Mouse (Mus musculus) right cerebral cortex, postnatal 14 days (tissue): ENCODE results near the gene Fth1.
"Not testable (repeated sequence)": the region's sequence is repeated elsewhere in the genome, so short reads cannot be mapped to it uniquely, and the experiment has no call there.

Experiments used
- DNase-seq: peaks from one replicate; pipeline ENCODE4 v3.0.0; 2022

The Fth1 gene

GRCm38 (mm10) chr19:9964205-9964916 lies 16.0 kb upstream of the Fth1 start:
- DNase-seq: no peak

DNA sequence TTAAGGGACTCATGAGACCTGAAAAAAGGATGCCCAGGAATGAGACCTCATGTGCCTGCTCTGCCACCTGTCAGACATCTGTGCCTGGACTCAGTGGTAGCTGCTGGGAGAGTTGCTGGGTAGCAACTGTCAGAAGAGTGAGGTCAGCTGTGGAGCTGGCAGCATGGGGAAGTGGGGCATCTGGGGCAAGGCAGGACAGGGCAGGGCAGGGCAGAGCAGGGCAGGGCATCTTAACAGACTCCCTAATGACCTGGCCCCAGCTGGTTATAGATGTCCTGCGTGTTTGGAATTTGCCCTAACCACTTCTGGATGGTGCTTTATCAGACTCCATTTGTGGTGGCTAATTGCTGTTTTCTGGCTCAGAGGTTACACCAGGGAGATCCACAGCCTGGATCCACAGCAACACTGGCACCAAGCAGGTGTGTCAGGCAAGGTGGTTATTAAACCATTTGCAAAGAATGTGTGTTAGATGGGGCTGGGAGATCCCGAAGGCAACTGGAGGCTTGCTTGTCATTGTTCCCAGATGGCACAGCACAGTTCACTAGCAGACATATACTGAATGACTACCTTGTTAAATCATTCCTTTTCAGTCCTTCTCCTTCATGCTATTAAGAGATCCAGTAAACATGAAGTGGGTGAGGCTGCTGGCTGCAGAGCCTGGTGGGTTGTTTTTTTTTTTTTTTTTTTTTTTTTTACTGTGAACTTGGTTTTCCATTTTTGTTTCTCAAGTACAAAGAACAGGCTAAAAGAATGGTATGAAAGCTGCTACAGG lies 14.1 kb upstream of the Fth1 start:
- DNase-seq: no peak

DNA sequence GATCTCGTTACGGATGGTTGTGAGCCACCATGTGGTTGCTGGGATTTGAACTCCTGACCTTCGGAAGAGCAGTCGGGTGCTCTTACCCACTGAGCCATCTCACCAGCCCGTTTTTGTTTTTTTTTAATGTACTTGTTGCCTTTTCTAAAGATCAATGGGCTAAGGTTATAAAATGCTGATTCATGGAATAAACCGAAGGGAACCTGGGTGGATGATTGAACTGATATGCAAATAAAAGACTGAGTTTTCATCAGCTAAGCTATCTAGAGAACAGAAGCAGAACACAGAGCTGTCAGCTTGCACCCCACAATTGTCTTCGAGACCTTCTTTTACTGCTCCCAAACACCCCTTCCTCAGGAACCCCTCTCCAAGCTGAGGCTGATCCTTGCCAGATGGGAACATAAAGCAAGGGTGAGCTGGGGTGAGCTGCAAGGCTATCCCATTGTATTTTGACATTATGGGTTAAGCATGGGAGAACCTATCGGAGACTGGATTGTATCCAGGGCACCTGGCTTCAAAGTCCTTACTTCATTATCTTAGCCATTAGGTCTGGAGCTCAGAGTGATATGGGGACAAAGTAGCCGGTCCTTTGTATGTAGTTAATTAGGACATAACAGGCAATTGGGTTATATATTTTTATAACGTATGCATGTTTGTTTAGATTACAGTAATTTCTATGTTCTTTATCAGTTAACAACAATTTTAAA lies 12.2 kb upstream of the Fth1 start:
- DNase-seq: no peak

GRCm38 (mm10) chr19:9974853-9975252 lies 5.5 kb upstream of the Fth1 start:
- DNase-seq: not testable (repeated sequence)

GRCm38 (mm10) chr19:9977085-9977484 lies 3.3 kb upstream of the Fth1 start:
- DNase-seq: no peak

- DNase-seq: peak; percentile 68
Observed at GRCm38 (mm10) chr19:9978431-9978951, 1.9 kb upstream of the Fth1 start.

DNA sequence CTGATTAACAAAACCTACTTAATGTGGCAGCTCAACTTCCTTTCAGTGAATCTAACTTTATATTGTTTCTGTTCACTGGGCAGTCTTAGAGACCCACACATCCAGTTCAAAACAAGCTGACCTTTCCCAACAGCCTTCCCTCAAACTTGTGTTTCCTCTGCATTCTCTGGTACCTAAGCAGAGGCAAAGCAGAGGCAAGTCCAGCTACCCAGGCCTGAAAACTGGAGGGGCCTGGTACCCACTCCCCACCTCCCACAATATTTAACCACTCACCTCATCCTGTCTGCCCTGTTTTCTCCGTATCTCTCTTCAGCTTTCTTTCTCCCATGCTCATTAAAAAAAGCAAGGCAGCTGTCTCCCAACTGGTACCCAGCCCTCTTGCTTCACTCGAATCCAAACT lies 1.2 kb upstream of the Fth1 start:
- no peak for DNase-seq

GRCm38 (mm10) chr19:9981621-9982020 lies 1.2 kb downstream of the Fth1 start:
- DNase-seq: no peak

DNA sequence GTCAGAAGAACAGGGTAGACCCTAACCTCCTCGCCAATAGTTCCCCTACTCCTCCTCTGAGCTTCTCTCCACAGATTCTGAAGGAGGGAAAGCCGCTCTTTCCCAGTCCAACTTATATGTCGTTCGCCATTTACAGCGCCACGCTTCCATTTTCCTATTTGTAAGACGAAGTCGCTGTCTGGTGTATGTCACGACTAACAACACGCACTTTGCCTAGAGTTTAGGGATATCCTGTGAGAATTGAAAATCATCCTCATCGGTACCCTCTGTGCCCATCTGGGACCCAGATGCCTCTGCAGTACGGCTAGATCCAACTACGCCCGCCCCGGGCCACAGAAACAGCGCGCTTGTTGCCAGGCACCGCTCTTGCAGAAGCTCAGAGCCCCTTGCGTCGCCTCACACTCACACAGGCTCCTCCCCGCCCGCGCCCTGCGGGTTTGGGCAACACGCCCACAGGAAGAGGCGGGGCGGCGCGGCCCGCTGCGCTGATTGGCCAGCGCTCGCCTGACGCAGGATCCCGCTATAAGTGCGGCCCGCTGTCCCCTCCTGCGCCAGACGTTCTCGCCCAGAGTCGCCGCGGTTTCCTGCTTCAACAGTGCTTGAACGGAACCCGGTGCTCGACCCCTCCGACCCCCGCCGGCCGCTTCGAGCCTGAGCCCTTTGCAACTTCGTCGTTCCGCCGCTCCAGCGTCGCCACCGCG lies 1.9 kb downstream of the Fth1 start:
- DNase-seq: peak; percentile 97

- peak; percentile 64 for DNase-seq
Observed at GRCm38 (mm10) chr19:9982852-9983542, 2.6 kb downstream of the Fth1 start.

DNA sequence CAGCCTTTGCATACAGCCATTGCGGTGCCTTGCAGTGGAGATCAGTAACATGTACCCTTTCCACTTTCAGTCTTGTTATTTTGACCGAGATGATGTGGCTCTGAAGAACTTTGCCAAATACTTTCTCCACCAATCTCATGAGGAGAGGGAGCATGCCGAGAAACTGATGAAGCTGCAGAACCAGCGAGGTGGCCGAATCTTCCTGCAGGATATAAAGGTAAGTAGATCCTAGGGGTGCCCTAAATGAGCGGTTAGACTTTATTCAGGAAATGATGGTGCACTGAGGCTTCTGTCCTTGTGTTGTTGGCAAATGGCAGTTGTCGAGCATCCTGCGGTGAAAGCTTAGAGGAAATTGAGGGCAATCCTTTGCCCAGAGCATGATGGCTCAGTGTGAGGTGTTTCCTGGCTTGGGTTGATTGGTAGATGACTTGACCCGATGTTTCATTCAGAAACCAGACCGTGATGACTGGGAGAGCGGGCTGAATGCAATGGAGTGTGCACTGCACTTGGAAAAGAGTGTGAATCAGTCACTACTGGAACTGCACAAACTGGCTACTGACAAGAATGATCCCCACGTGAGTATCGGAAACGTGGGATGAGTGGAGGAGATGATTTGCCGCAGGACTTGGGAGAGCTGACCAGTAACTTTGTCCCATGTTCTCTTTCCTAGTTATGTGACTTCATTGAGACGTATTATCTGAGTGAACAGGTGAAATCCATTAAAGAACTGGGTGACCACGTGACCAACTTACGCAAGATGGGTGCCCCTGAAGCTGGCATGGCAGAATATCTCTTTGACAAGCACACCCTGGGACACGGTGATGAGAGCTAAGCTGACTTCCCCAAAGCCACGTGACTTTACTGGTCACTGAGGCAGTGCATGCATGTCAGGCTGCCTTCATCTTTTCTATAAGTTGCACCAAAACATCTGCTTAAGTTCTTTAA lies 4.0 kb downstream of the Fth1 start:
- no peak for DNase-seq

GRCm38 (mm10) chr19:9985190-9985899 lies 4.9 kb downstream of the Fth1 start:
- DNase-seq: no peak

- DNase-seq: no peak
Observed at GRCm38 (mm10) chr19:9985900-9986421, 5.6 kb downstream of the Fth1 start.

DNA sequence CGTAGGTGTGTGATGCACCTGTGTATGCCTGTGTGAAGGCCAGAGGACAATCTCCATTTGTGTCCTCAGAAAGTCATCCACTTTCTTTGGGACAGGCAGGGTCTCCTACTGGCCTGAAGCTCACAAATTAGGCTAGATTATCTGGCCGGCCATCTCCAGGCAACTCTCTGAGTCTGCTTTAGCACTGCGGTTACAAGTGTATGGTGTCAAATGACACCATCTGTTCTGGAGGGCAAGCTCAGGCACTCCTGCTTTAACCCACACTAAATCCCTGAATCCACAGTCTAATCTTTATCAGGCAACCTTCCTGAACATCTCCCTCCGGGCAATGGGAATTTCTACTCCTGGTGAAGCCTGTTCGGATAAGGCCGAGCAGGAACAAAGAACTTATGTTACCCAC lies 6.8 kb downstream of the Fth1 start:
- no peak for DNase-seq

- no peak for DNase-seq
Observed at GRCm38 (mm10) chr19:9987593-9987992, 7.2 kb downstream of the Fth1 start.

DNA sequence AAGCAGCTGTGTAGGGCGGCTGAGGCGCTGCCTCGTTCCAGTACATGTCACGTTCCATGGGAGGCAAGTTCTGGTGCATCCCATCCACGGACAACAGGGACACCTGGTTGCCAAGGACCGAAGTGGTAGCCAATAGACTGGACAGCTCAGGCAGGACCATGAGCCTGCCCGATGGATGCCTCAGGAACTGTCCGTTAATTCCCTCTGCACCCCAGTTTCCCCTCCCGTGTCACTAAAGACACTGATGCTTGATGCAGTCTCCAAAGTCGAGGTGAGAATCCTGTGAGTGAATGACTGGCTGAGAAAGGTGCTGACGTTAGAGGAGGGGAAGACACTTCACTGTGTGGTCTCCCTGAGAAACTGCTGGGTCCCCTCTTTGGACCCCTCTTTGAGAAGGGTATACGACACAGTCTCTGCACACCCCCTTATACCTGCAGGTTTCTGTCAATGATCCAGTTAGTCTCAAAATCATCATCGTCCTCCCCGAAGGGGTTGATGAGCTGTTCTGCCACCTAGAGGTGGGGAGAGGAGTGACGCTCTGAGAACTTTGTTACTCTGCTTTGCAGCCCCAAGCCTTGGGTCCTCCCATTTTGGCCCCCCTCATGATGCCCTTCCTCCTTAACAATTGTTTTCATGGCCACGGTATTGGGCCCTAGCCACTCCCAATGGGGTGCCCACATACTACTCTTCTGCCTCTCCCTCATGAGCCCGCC lies 8.9 kb downstream of the Fth1 start:
- DNase-seq: no peak

GRCm38 (mm10) chr19:9989884-9990256 lies 9.5 kb downstream of the Fth1 start:
- no peak for DNase-seq

GRCm38 (mm10) chr19:9991304-9991703 lies 10.9 kb downstream of the Fth1 start:
- DNase-seq: peak; percentile 77
